Mouse (Mus musculus) megakaryocyte, adult 5-6 weeks (primary cell): ENCODE data around the gene Otop2. TPM values are rescaled to one million over a fixed set of nuclear protein-coding genes. Genes with fewer than 3 reads are reported as not detected.

Experiments
- ATAC-seq: 2 replicates; pipeline ENCODE4 v1.8.0; 2016; ENCODE audit warnings: mild to moderate bottlenecking, inconsistent platforms; ENCODE audit not compliant: poor library complexity, severe bottlenecking
- total RNA-seq, 2 experiments: library from RNA; stranded (forward) in 1 of 2; stranded (reverse) in 1 of 2; fragments of 153-499, 151-499 nt in 1 of 2; fragments of 221-1000, 200-1000 nt in 1 of 2; gene quantifications; 2 replicates each; pipeline versions ENCODE4 v1.2.3 to v1.2.4; 2015 to 2017

Gene Otop2
- total RNA-seq, 2 experiments from 2014 or later: not detected

- no peak for ATAC-seq
Observed at GRCm38 (mm10) chr11:115275509-115275908, 31.5 kb upstream of the Otop2 start.

GRCm38 (mm10) chr11:115275954-115276353, 31.0 kb upstream of the Otop2 start:
- no peak for ATAC-seq

GRCm38 (mm10) chr11:115276780-115277603, 30.0 kb upstream of the Otop2 start, which contains the start of gene Fdxr:
TSS of gene Fdxr (minus strand) at chr11:115277050.
- ATAC-seq: peak; percentile 89

- ATAC-seq: no peak
Observed at GRCm38 (mm10) chr11:115277604-115277975, 29.4 kb upstream of the Otop2 start.

GRCm38 (mm10) chr11:115278176-115278575, 28.8 kb upstream of the Otop2 start:
- no peak for ATAC-seq

- no peak for ATAC-seq
Observed at GRCm38 (mm10) chr11:115279726-115280125, 27.2 kb upstream of the Otop2 start.

- ATAC-seq: no peak
Observed at GRCm38 (mm10) chr11:115282295-115282694, 24.7 kb upstream of the Otop2 start.

- no peak for ATAC-seq
Observed at GRCm38 (mm10) chr11:115282723-115283485, 24.1 kb upstream of the Otop2 start.

- ATAC-seq: no peak
Observed at GRCm38 (mm10) chr11:115283486-115283765, 23.5 kb upstream of the Otop2 start.

- ATAC-seq: no peak
Observed at GRCm38 (mm10) chr11:115283891-115284620, 22.9 kb upstream of the Otop2 start.

GRCm38 (mm10) chr11:115285282-115285681, 21.7 kb upstream of the Otop2 start:
- ATAC-seq: peak; percentile 93

GRCm38 (mm10) chr11:115286201-115286993, 20.6 kb upstream of the Otop2 start:
- no peak for ATAC-seq

- ATAC-seq: 0 out of 2 replicates have a peak, but pooled peaks have one; percentile 20
Observed at GRCm38 (mm10) chr11:115287386-115287785, 19.6 kb upstream of the Otop2 start.

- ATAC-seq: no peak
Observed at GRCm38 (mm10) chr11:115288305-115288704, 18.7 kb upstream of the Otop2 start.

- no peak for ATAC-seq
Observed at GRCm38 (mm10) chr11:115289885-115290284, 17.1 kb upstream of the Otop2 start.

- no peak for ATAC-seq
Observed at GRCm38 (mm10) chr11:115290314-115290713, 16.6 kb upstream of the Otop2 start.

GRCm38 (mm10) chr11:115290919-115291318, 16.0 kb upstream of the Otop2 start:
- ATAC-seq: no peak

GRCm38 (mm10) chr11:115291503-115291902, 15.5 kb upstream of the Otop2 start:
- ATAC-seq: no peak

- ATAC-seq: no peak
Observed at GRCm38 (mm10) chr11:115292631-115293375, 14.2 kb upstream of the Otop2 start.

GRCm38 (mm10) chr11:115295939-115296338, 11.0 kb upstream of the Otop2 start:
- ATAC-seq: no peak
